Mouse (Mus musculus) limb, embryonic 12.5 days (tissue): ENCODE data around the gene Atxn2l. TPM values are rescaled to one million over a fixed set of nuclear protein-coding genes. Genes with fewer than 3 reads are reported as not detected.

Source experiments
- ATAC-seq: fragments of 200-750 bp; cut with Nextera tagmentation; 2 replicates; pipeline ENCODE4 v1.8.0; 2017; ENCODE audit warnings: low read depth, moderate TSS enrichment; ENCODE audit not compliant: insufficient number of reproducible peaks, insufficient read depth, low FRiP score, low TSS enrichment
- H3K27ac ChIP-seq: fragments of 300-500 bp; sonication (generic); 2 replicates; pipeline ENCODE4 v1.5.1; 2016; ENCODE audit warnings: mild to moderate bottlenecking, moderate library complexity
- H3K27me3 ChIP-seq: fragments of 300-500 bp; sonication (generic); 2 replicates; pipeline ENCODE4 v1.6.1; 2016; ENCODE audit warnings: mild to moderate bottlenecking, moderate library complexity
- H3K36me3 ChIP-seq: fragments of 300-500 bp; sonication (generic); 2 replicates; pipeline ENCODE4 v1.6.1; 2016; ENCODE audit warnings: mild to moderate bottlenecking, moderate library complexity
- H3K4me1 ChIP-seq: fragments of 300-500 bp; sonication (generic); replicated peaks from 2 replicates; pipeline ENCODE4 v1.6.1; 2016
- H3K4me2 ChIP-seq: fragments of 300-500 bp; sonication (generic); 2 replicates; pipeline ENCODE4 v1.6.1; 2016; ENCODE audit warnings: mild to moderate bottlenecking, moderate library complexity
- H3K4me3 ChIP-seq: fragments of 300-500 bp; sonication (generic); replicated peaks from 2 replicates; pipeline ENCODE4 v1.5.1; 2016; ENCODE audit warnings: mild to moderate bottlenecking
- H3K9ac ChIP-seq: fragments of 300-500 bp; sonication (generic); replicated peaks from 2 replicates; pipeline ENCODE4 v1.6.1; 2016; ENCODE audit warnings: mild to moderate bottlenecking, moderate library complexity
- H3K9me3 ChIP-seq: fragments of 300-500 bp; sonication (generic); 2 replicates; pipeline ENCODE4 v1.6.1; 2016; ENCODE audit warnings: mild to moderate bottlenecking, moderate library complexity
- WGBS: fragments of 180-500 bp; shearing (Covaris S2); methylation state at CpG from one replicate; pipeline ENCODE4 v1.1.7; 2016; 5-methylcytosine and 5-hydroxymethylcytosine counted together
- polyA plus RNA-seq: library from polyadenylated mRNA; unstranded; fragments of >200 nt; fragmentation: Nextera tagmentation; extraction: Ambion mirVana; gene quantifications from 2 replicates; pipeline ENCODE4 v1.2.1, GENCODE M21; 2016

Gene Atxn2l
- polyA plus RNA-seq, 1 experiment from 2014 or later, result 59.6 TPM

GRCm38 (mm10) chr7:126471361-126471760 is 31.9 kb downstream of the Atxn2l start:
- H3K36me3 ChIP-seq, result peaks cover 67% of the 10 kb centered on the region
- 0 out of 2 replicates have a peak overlapping the region, but pooled peaks have one; percentile 23 for H3K9ac ChIP-seq
- WGBS, result 93% methylated on average over 5 of the region's 5 CpGs

DNA sequence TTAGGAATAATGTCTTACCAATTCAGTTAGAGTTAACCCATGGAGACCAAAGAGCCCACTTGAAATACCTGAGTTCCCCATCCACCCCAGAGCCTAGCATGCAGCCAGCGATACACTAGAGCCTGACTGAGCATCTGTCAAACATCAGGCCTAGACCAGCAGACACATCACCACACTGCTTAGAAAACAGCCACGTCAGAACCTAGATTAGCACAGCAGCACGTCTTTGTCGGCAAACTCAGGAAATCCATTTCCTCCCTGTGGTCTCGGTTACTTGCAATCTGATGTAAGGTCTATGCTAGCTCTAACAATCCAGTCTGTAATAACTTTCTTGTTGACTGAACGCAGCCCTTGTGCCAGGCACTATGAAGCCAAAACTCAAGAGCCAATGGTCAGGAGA is 33.2 kb downstream of the Atxn2l start:
- Histone ChIP-seq H3K27ac (no peak overlapping the region), H3K9me3 (no peaks in the 10 kb centered on the region), H3K9ac (no peak overlapping the region), H3K36me3 (peaks cover 73% of the 10 kb centered on the region), H3K4me3 (no peak overlapping the region), H3K27me3 (no peaks in the 10 kb centered on the region), H3K4me2 (no peak overlapping the region), H3K4me1 (peaks cover 11% of the 10 kb centered on the region)
- 83% methylated on average over 6 of the region's 6 CpGs for WGBS
- no peak for ATAC-seq

More at GRCm38 (mm10) chr7:126471361-126471760, 31.9 kb downstream of the Atxn2l start:
- no peak for ATAC-seq
- H3K27me3 ChIP-seq, result no peaks in the 10 kb centered on the region
- no peak overlapping the region for H3K4me2 ChIP-seq
- no peaks in the 10 kb centered on the region for H3K9me3 ChIP-seq
- H3K4me1 ChIP-seq, result peaks cover 19% of the 10 kb centered on the region
- H3K27ac ChIP-seq, result no peak overlapping the region
- H3K4me3 ChIP-seq, result no peak overlapping the region

- WGBS, result 85% methylated on average over 15 of the region's 18 CpGs
Measured at GRCm38 (mm10) chr7:126467834-126468627, 35.2 kb downstream of the Atxn2l start.

GRCm38 (mm10) chr7:126467271-126467670 is 36.0 kb downstream of the Atxn2l start:
- H3K4me2 ChIP-seq, result no peak overlapping the region
- 75% methylated on average over 5 of the region's 5 CpGs for WGBS

More at GRCm38 (mm10) chr7:126467834-126468627, 35.2 kb downstream of the Atxn2l start:
- Histone ChIP-seq H3K9me3 (no peaks in the 10 kb centered on the region), H3K4me2 (no peak overlapping the region), H3K4me1 (peaks cover 12% of the 10 kb centered on the region), H3K9ac (no peak overlapping the region), H3K27me3 (peaks cover under 1% of the 10 kb centered on the region; the same call in 1 of the 2 replicates), H3K4me3 (no peak overlapping the region), H3K36me3 (peaks cover 72% of the 10 kb centered on the region), H3K27ac (no peak overlapping the region)
- ATAC-seq, result no peak

GRCm38 (mm10) chr7:126466707-126467106 is 36.5 kb downstream of the Atxn2l start:
- Histone ChIP-seq H3K4me3 (no peak overlapping the region), H3K9me3 (no peaks in the 10 kb centered on the region), H3K4me1 (peaks cover 24% of the 10 kb centered on the region), H3K36me3 (peaks cover 59% of the 10 kb centered on the region), H3K27me3 (peaks cover 6% of the 10 kb centered on the region; the same call in 1 of the 2 replicates), H3K27ac (0 out of 2 replicates have a peak overlapping the region, but pooled peaks have one; percentile 32), H3K4me2 (no peak overlapping the region), H3K9ac (no peak overlapping the region)
- 91% methylated on average over 5 of the region's 5 CpGs for WGBS
- no peak for ATAC-seq

More at GRCm38 (mm10) chr7:126467271-126467670, 36.0 kb downstream of the Atxn2l start:
- Histone ChIP-seq H3K27me3 (peaks cover 5% of the 10 kb centered on the region; the same call in 1 of the 2 replicates), H3K36me3 (peaks cover 65% of the 10 kb centered on the region), H3K4me3 (no peak overlapping the region), H3K4me1 (peaks cover 18% of the 10 kb centered on the region), H3K27ac (no peak overlapping the region), H3K9me3 (no peaks in the 10 kb centered on the region), H3K9ac (no peak overlapping the region)
- no peak for ATAC-seq

DNA sequence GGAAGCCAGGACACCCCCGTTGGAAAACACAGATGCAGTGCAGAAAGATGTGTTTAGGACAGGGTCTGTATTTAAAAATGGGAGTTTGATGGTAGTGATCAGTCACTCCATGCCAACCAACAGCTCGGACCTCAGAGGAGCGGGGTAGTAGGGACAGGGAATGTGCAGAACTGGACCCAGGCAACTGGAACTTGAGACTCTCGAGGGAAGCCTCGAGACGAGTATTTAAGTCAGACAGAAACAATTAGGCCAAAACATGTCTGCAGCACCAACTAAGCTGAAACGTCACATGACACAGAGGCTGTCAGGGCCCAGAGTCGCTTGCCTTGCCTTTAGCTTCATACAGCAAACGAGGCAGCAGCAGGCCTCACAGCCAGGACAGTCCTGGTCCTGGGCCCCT is 37.1 kb downstream of the Atxn2l start:
- H3K27me3 ChIP-seq, result peaks cover 6% of the 10 kb centered on the region; the same call in 1 of the 2 replicates
- peaks cover 53% of the 10 kb centered on the region for H3K36me3 ChIP-seq
- no peak overlapping the region for H3K4me3 ChIP-seq
- no peak for ATAC-seq
- H3K4me2 ChIP-seq, result no peak overlapping the region
- no peak overlapping the region for H3K9ac ChIP-seq
- H3K4me1 ChIP-seq, result peaks cover 30% of the 10 kb centered on the region
- H3K27ac ChIP-seq, result peak overlapping the region; percentile 32; the same call in 1 of the 2 replicates
- no peaks in the 10 kb centered on the region for H3K9me3 ChIP-seq
- 64% methylated on average over 9 of the region's 9 CpGs for WGBS

DNA sequence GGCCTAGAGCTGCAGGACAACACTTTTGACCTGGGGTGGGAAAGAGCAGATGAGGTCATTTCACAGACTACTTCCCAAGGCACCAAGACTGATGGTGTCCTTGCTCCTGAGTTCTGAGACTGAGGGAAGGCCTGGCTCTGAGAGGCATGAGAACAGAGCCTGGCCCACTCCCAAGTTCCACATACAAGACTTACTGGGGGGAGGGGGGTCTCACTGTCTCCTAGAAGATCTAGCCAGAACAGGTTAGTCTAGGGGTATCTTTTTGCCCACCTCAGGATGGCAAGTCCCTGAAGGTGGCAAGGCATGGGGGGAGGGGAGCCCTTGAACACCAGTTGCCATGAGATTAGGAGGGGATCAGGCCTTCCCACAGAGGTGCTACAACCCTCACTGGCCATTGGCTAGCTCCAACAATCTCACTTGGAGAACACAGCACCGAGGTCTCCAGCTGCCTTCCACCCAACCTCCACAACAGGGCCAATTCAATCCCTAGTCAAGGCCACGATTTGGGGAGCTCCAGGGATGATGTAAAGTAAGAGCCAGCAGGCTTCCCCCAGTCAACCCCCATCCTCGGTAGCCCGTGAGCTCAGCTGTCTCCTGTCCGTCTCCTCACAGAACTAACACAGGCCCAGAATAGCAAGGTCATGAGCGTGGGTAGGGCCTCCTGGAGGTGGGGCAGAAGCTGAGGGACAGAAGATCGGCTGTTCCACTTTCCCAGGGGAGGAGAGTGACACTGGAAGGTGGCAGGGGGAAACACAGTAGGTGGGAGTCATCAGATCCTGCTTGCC is 37.8 kb downstream of the Atxn2l start:
- Histone ChIP-seq H3K36me3 (peaks cover 46% of the 10 kb centered on the region), H3K9me3 (no peaks in the 10 kb centered on the region), H3K4me3 (no peak overlapping the region), H3K4me2 (no peak overlapping the region), H3K4me1 (peaks cover 35% of the 10 kb centered on the region), H3K9ac (no peak overlapping the region; the same call in 1 of the 2 replicates), H3K27ac (peak overlapping the region; percentile 32; the same call in 1 of the 2 replicates), H3K27me3 (peaks cover 6% of the 10 kb centered on the region; the same call in 1 of the 2 replicates)
- 51% methylated on average over 7 of the region's 7 CpGs for WGBS
- ATAC-seq, result no peak

DNA sequence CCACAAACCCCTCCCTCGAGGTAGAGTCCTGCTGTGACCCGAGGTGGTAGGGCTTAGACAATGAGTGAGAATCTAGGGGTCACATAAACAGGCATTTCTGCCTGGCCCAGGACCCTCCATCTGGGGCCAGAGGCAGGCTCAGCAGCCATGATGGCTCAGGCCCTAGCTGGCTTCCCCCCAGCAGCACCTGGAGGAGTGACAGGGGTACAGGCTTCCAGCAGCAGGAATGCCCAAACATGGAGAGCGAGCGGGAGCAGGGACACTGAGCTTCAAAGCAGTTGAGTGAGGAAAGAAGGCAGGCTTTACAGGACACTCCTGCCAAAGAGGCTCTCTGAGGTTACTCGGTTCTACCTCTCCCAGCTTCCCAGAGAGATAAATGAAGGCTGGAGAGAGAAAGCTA is 38.4 kb downstream of the Atxn2l start:
- H3K9me3 ChIP-seq, result no peaks in the 10 kb centered on the region
- H3K36me3 ChIP-seq, result peaks cover 40% of the 10 kb centered on the region
- no peak overlapping the region for H3K4me2 ChIP-seq
- whole genome bisulfite sequencing, result 29% methylated on average over 5 of the region's 5 CpGs
- peaks cover 6% of the 10 kb centered on the region; the same call in 1 of the 2 replicates for H3K27me3 ChIP-seq
- H3K27ac ChIP-seq, result peak overlapping the region; percentile 32; the same call in 1 of the 2 replicates
- ATAC-seq, result no peak
- H3K4me1 ChIP-seq, result peaks cover 37% of the 10 kb centered on the region
- no peak overlapping the region for H3K4me3 ChIP-seq
- H3K9ac ChIP-seq, result no peak overlapping the region; the same call in 1 of the 2 replicates

GRCm38 (mm10) chr7:126464121-126464520 is 39.1 kb downstream of the Atxn2l start:
- Histone ChIP-seq H3K9me3 (no peaks in the 10 kb centered on the region), H3K9ac (no peak overlapping the region)

GRCm38 (mm10) chr7:126463547-126463946 is 39.7 kb downstream of the Atxn2l start:
- peaks cover 27% of the 10 kb centered on the region for H3K36me3 ChIP-seq
- 39% methylated on average over 4 of the region's 4 CpGs for WGBS
- H3K4me1 ChIP-seq, result peaks cover 37% of the 10 kb centered on the region
- ATAC-seq, result no peak
- H3K27ac ChIP-seq, result peak overlapping the region; percentile 51
- H3K9ac ChIP-seq, result peak overlapping the region; percentile 35; the same call in 1 of the 2 replicates
- H3K4me3 ChIP-seq, result no peak overlapping the region
- peaks cover 6% of the 10 kb centered on the region; the same call in 1 of the 2 replicates for H3K27me3 ChIP-seq
- peak overlapping the region; percentile 21; the same call in 1 of the 2 replicates for H3K4me2 ChIP-seq
- H3K9me3 ChIP-seq, result no peaks in the 10 kb centered on the region

More at GRCm38 (mm10) chr7:126464121-126464520, 39.1 kb downstream of the Atxn2l start:
- Histone ChIP-seq H3K27me3 (peaks cover 6% of the 10 kb centered on the region; the same call in 1 of the 2 replicates), H3K27ac (peak overlapping the region; percentile 51), H3K36me3 (peaks cover 33% of the 10 kb centered on the region), H3K4me3 (no peak overlapping the region), H3K4me2 (peak overlapping the region; percentile 21; the same call in 1 of the 2 replicates), H3K4me1 (peaks cover 37% of the 10 kb centered on the region)
- 44% methylated on average over 4 of the region's 4 CpGs for WGBS
- no peak for ATAC-seq
